In the genomic region with DNA sequence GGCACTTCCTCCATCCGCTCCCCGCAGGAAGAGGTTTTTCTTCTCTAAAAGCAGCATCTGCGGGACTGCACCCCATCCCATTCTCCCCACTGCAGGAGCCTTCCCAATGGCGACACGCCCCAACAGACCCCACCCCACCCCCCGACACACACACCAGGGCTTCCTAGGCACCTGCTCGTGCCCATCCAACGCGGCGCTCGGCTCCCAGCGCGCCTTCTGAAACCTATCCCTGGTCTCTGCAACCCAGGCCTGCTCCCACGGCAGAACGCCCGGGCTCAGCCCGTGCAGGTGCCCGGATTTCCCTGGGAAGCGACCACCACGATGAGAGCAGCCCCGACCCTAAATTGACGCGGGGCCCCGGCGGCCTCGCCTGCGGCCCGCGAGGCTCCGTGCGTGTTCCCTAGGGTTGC, we compare ENCODE assay signal across 8 mouse cellular contexts. TPM values are rescaled to one million over a fixed set of nuclear protein-coding genes. Genes with fewer than 3 reads are reported as not detected.
DNase-seq lines count a peak whose midpoint lies in the region; ATAC-seq and TF ChIP-seq lines count a peak whose summit lies in the region.
"Had no signal": no experiment of that assay in that cellular context is flagged by ENCODE, and none has a peak within 500 bp of the region (broad histone marks: within the 10 kb centered on the region; RNA-seq: fewer than 3 reads in every experiment).

No protein-coding gene starts in this region.

- CTCF ChIA-PET in Patski (lab: Charles Lee): no interaction called here

- H3K36me3 ChIP-seq in embryonic facial prominence, embryonic 15.5 days: peaks cover 17% of the 10 kb centered on the region; the same call in 1 of the 2 replicates
- peaks cover 5% of the 10 kb centered on the region; the same call in 1 of the 2 replicates for H3K36me3 ChIP-seq in intestine, embryonic 15.5 days
- H3K36me3 ChIP-seq in midbrain, embryonic 13.5 days: peaks cover 22% of the 10 kb centered on the region

- H3K9ac ChIP-seq in embryonic facial prominence, embryonic 15.5 days: peak overlapping the region; percentile 87
- peak overlapping the region; percentile 90 for H3K9ac ChIP-seq in intestine, embryonic 15.5 days
- H3K9ac ChIP-seq in midbrain, embryonic 13.5 days (replicated peaks): peak overlapping the region; percentile 93

- H3K9me3 ChIP-seq in embryonic facial prominence, embryonic 15.5 days (replicated peaks): no peaks in the 10 kb centered on the region
- no peaks in the 10 kb centered on the region for H3K9me3 ChIP-seq in intestine, embryonic 15.5 days
- no peaks in the 10 kb centered on the region for H3K9me3 ChIP-seq in midbrain, embryonic 13.5 days

- H3K4me2 ChIP-seq in embryonic facial prominence, embryonic 15.5 days (replicated peaks): peak overlapping the region; percentile 75
- H3K4me2 ChIP-seq in intestine, embryonic 15.5 days (replicated peaks): peak overlapping the region; percentile 76
- H3K4me2 ChIP-seq in midbrain, embryonic 13.5 days (replicated peaks): peak overlapping the region; percentile 90

- peak; percentile 6 for ATAC-seq in Patski
- no peak; the same call in 1 of the 2 replicates for ATAC-seq in embryonic facial prominence, embryonic 15.5 days (ENCODE audit: insufficient number of reproducible peaks, low FRiP score, low TSS enrichment, low read depth)
- peak; percentile 3; the same call in 1 of the 2 replicates for ATAC-seq in intestine, embryonic 15.5 days
- ATAC-seq in midbrain, embryonic 13.5 days: peak; percentile 25

- H3K27me3 ChIP-seq in Patski: no peaks in the 10 kb centered on the region
- no peaks in the 10 kb centered on the region for H3K27me3 ChIP-seq in embryonic facial prominence, embryonic 15.5 days
- H3K27me3 ChIP-seq in intestine, embryonic 15.5 days (replicated peaks): no peaks in the 10 kb centered on the region
- no peaks in the 10 kb centered on the region for H3K27me3 ChIP-seq in midbrain, embryonic 13.5 days

- WGBS in embryonic facial prominence, embryonic 15.5 days: under 1% methylated on average over 31 of the region's 31 CpGs
- under 1% methylated on average over 30 of the region's 31 CpGs for WGBS in intestine, embryonic 15.5 days
- WGBS in midbrain, embryonic 13.5 days: under 1% methylated on average over 24 of the region's 31 CpGs

- TF ChIP-seq CTCF in Patski (IDR thresholded peaks at IDR 0.05): no peak

- peaks cover 53% of the 10 kb centered on the region for H3K4me1 ChIP-seq in embryonic facial prominence, embryonic 15.5 days
- H3K4me1 ChIP-seq in intestine, embryonic 15.5 days (replicated peaks): peaks cover 47% of the 10 kb centered on the region
- peaks cover 64% of the 10 kb centered on the region for H3K4me1 ChIP-seq in midbrain, embryonic 13.5 days (replicated peaks)

- in situ Hi-C loops in Patski (cut with MboI; ENCODE audit: low pct_unique_long_range_greater_than_20kb): no loop called here

- H3K27ac ChIP-seq in embryonic facial prominence, embryonic 15.5 days (replicated peaks): peak overlapping the region; percentile 88
- H3K27ac ChIP-seq in intestine, embryonic 15.5 days: peak overlapping the region; percentile 94
- H3K27ac ChIP-seq in midbrain, embryonic 13.5 days: peak overlapping the region; percentile 90

- peak; percentile 42 to 62 for DNase-seq in layer of hippocampus, postnatal 10 days (ENCODE audit: low spot score in 2 of 2)
- no peak for DNase-seq in layer of hippocampus, adult 9-10 months (ENCODE audit: low spot score)
- no peak for DNase-seq in Patski (ENCODE audit: low read depth, low spot score)
- DNase-seq in thymus, postnatal 36 days: peak; percentile 43 to 65

- peak overlapping the region; percentile 93 for H3K4me3 ChIP-seq in embryonic facial prominence, embryonic 15.5 days (replicated peaks)
- H3K4me3 ChIP-seq in intestine, embryonic 15.5 days (replicated peaks): peak overlapping the region; percentile 87
- peak overlapping the region; percentile 90 for H3K4me3 ChIP-seq in midbrain, embryonic 13.5 days (replicated peaks)

- POLR2A ChIA-PET in Patski (lab: Charles Lee): interaction anchor here (1.9 kb wide), 1 partner anchor 31 kb away, joined by 6 read pairs; the partner anchor contains the start of gene Gm20431

RNA-seq across cellular contexts. Expression of gene Ube2v1, which starts 0.7 kb away (rescaled TPM):
- 100 to 1,000 TPM; 236 to 257 TPM for total RNA-seq in layer of hippocampus, postnatal 10 days (2021)
- polyA plus RNA-seq in Patski (2021): 180 TPM
- polyA plus RNA-seq in embryonic facial prominence, embryonic 15.5 days (2015; fragmentation: Nextera tagmentation; extraction: Ambion mirVana): 292 and 294 TPM in 2 replicates
- polyA plus RNA-seq in intestine, embryonic 15.5 days (2015; fragmentation: Nextera tagmentation; extraction: Ambion mirVana): 268 and 270 TPM in 2 replicates
- polyA plus RNA-seq in midbrain, embryonic 13.5 days (2015; fragmentation: Nextera tagmentation; extraction: Ambion mirVana): 298 and 301 TPM in 2 replicates

RNA-seq across cellular contexts. Expression of gene Gm20431, which starts 30.1 kb away (rescaled TPM):
- 10 to 100 TPM; 36.8 to 45.2 TPM for total RNA-seq in layer of hippocampus, postnatal 10 days (2021)
- polyA plus RNA-seq in Patski (2021): 0.95 TPM
- 6.1 and 10.0 TPM in 2 replicates for polyA plus RNA-seq in embryonic facial prominence, embryonic 15.5 days (2015; fragmentation: Nextera tagmentation; extraction: Ambion mirVana)
- polyA plus RNA-seq in intestine, embryonic 15.5 days (2015; fragmentation: Nextera tagmentation; extraction: Ambion mirVana): 0.40 and 7.2 TPM in 2 replicates
- polyA plus RNA-seq in midbrain, embryonic 13.5 days (2015; fragmentation: Nextera tagmentation; extraction: Ambion mirVana): 9.8 and 11.2 TPM in 2 replicates
- total RNA-seq: common myeloid progenitor, adult 5-6 weeks had no signal

RNA-seq across cellular contexts. Expression of gene Cebpb, which starts 57.5 kb away (rescaled TPM):
- total RNA-seq in layer of hippocampus, postnatal 10 days (2021): 10 to 100 TPM; 12.2 to 13.6 TPM
- polyA plus RNA-seq in Patski (2021): 129 TPM
- polyA plus RNA-seq in embryonic facial prominence, embryonic 15.5 days (2015; fragmentation: Nextera tagmentation; extraction: Ambion mirVana): 41.9 and 42.0 TPM in 2 replicates
- polyA plus RNA-seq in intestine, embryonic 15.5 days (2015; fragmentation: Nextera tagmentation; extraction: Ambion mirVana): 22.5 and 24.3 TPM in 2 replicates
- polyA plus RNA-seq in midbrain, embryonic 13.5 days (2015; fragmentation: Nextera tagmentation; extraction: Ambion mirVana): 0.20 TPM in 1 of 2 replicates, not detected in the other

RNA-seq across cellular contexts. Expression of gene Tmem189, which starts 58.4 kb away (rescaled TPM):
- 10 to 100 TPM; 55.6 to 55.9 TPM for total RNA-seq in layer of hippocampus, postnatal 10 days (2021)
- 36.1 TPM for polyA plus RNA-seq in Patski (2021)
- polyA plus RNA-seq in embryonic facial prominence, embryonic 15.5 days (2015; fragmentation: Nextera tagmentation; extraction: Ambion mirVana): 43.7 and 44.3 TPM in 2 replicates
- 35.1 and 38.6 TPM in 2 replicates for polyA plus RNA-seq in intestine, embryonic 15.5 days (2015; fragmentation: Nextera tagmentation; extraction: Ambion mirVana)
- 27.1 and 28.0 TPM in 2 replicates for polyA plus RNA-seq in midbrain, embryonic 13.5 days (2015; fragmentation: Nextera tagmentation; extraction: Ambion mirVana)

Comparison
In these comparisons a context has a peak if more than half of its experiments do, and no peak if none do; other contexts are left out.
1. DNase-seq: peak in layer of hippocampus, postnatal 10 days (2 of 2) and thymus, postnatal 36 days (2 of 2); none in layer of hippocampus, adult 9-10 months (single experiment) and Patski (single experiment).
2. RNA of gene Cebpb, which starts 57.5 kb away (polyA plus RNA-seq): 129 TPM in Patski (single experiment), 41.9 to 42.0 TPM in embryonic facial prominence, embryonic 15.5 days and 22.5 to 24.3 TPM in intestine, embryonic 15.5 days; 0.20 TPM in midbrain, embryonic 13.5 days; every median in the first group is over 10 times any median in the second.
3. Peak in every context shown above with its lines, with median percentiles within 50 percentile points of each other: H3K27ac ChIP-seq, H3K4me2 ChIP-seq, H3K4me3 ChIP-seq and H3K9ac ChIP-seq.